Comparison of ENCODE assay signal across 8 mouse cellular contexts in genomic region chr15:100463712-100464111, GRCm38 (mm10). TPM values are rescaled to one million over a fixed set of nuclear protein-coding genes. Genes with fewer than 3 reads are reported as not detected.
DNase-seq lines count a peak whose midpoint lies in the region; ATAC-seq and TF ChIP-seq lines count a peak whose summit lies in the region.
"Had no signal": no experiment of that assay in that cellular context is flagged by ENCODE, and none has a peak within 500 bp of the region (broad histone marks: within the 10 kb centered on the region; RNA-seq: fewer than 3 reads in every experiment).

No protein-coding gene starts in this region.

- no peak overlapping the region for H3K4me3 ChIP-seq in midbrain, postnatal 0 days (ENCODE audit: low read depth, low read length)
- no peak overlapping the region for H3K4me3 ChIP-seq in midbrain, embryonic 13.5 days (replicated peaks)
- no peak overlapping the region for H3K4me3 ChIP-seq in liver, embryonic 14.5 days (ENCODE audit: insufficient read depth in 1 of 2, low read depth in 2 of 2, low read length in 2 of 2)
- H3K4me3 ChIP-seq: heart, embryonic 15.5 days had no signal

- WGBS in midbrain, postnatal 0 days = 26% methylated on average over 6 of the region's 6 CpGs
- WGBS in midbrain, embryonic 13.5 days = 27% methylated on average over 6 of the region's 6 CpGs
- 15% methylated on average over 6 of the region's 6 CpGs for WGBS in liver, embryonic 14.5 days (ENCODE audit: insufficient replicate concordance)

- H3K27me3 ChIP-seq in midbrain, postnatal 0 days (ENCODE audit: insufficient read depth, low read length) = no peaks in the 10 kb centered on the region
- 0 out of 2 replicates have a peak, but pooled peaks cover 5% of the 10 kb centered on the region for H3K27me3 ChIP-seq in midbrain, embryonic 13.5 days
- H3K27me3 ChIP-seq in liver, embryonic 14.5 days (ENCODE audit: control insufficient read depth, insufficient read depth, low read length) = no peaks in the 10 kb centered on the region

- 0 out of 2 replicates have a peak, but pooled peaks cover 5% of the 10 kb centered on the region for H3K4me1 ChIP-seq in midbrain, postnatal 0 days (ENCODE audit: insufficient read depth, low read length)
- peaks cover 23% of the 10 kb centered on the region for H3K4me1 ChIP-seq in midbrain, embryonic 13.5 days (replicated peaks)
- H3K4me1 ChIP-seq in liver, embryonic 14.5 days (replicated peaks; ENCODE audit: control insufficient read depth in 2 of 2, insufficient read depth in 2 of 2, low read length in 1 of 2) = peaks cover 4 to 19% of the 10 kb centered on the region in 2 experiments; a peak in 3 of 4 replicates

- TF ChIP-seq EP300 in liver, embryonic 14.5 days (IDR thresholded peaks at IDR 0.05; ENCODE audit: low read depth) = no peak

- H3K4me2 ChIP-seq in midbrain, postnatal 0 days (ENCODE audit: low read depth, low read length, poor library complexity, severe bottlenecking) = no peak overlapping the region
- no peak overlapping the region for H3K4me2 ChIP-seq in midbrain, embryonic 13.5 days (replicated peaks)
- H3K4me2 ChIP-seq in liver, embryonic 14.5 days (ENCODE audit: low read depth) = no peak overlapping the region
- H3K4me2 ChIP-seq: heart, embryonic 15.5 days had no signal

- DNase-seq in midbrain, postnatal 0 days (ENCODE audit: low spot score) = peak; percentile 71
- peak; percentile 66 for DNase-seq in adipocyte (ENCODE audit: low spot score)
- DNase-seq in cerebellum, postnatal 36 days = peak; percentile 71 to 74
- DNase-seq in kidney, adult 8-10 months = peak; percentile 74 to 90
- peak; percentile 30 to 42 (median 41) for DNase-seq in liver, embryonic 14.5 days (ENCODE audit: low read depth in 3 of 3, low spot score in 3 of 3)
- peak; percentile 79 for DNase-seq in right cerebral cortex, postnatal 4 days

- H3K36me3 ChIP-seq in midbrain, postnatal 0 days (ENCODE audit: insufficient read depth, low read length) = no peaks in the 10 kb centered on the region
- no peaks in the 10 kb centered on the region for H3K36me3 ChIP-seq in midbrain, embryonic 13.5 days
- H3K36me3 ChIP-seq in liver, embryonic 14.5 days (replicated peaks; ENCODE audit: control insufficient read depth, insufficient read depth, low read depth) = no peaks in the 10 kb centered on the region
- H3K36me3 ChIP-seq: heart, embryonic 15.5 days had no signal

- TF ChIP-seq CTCF in midbrain, postnatal 0 days (IDR thresholded peaks at IDR 0.05) = peak; percentile 79
- peak; percentile 79 for TF ChIP-seq CTCF in liver, embryonic 14.5 days (IDR thresholded peaks at IDR 0.05; ENCODE audit: low read depth)

- no peaks in the 10 kb centered on the region for H3K9me3 ChIP-seq in midbrain, postnatal 0 days (ENCODE audit: low read length)
- H3K9me3 ChIP-seq in midbrain, embryonic 13.5 days = no peaks in the 10 kb centered on the region
- H3K9me3 ChIP-seq in liver, embryonic 14.5 days (ENCODE audit: control insufficient read depth, low read length) = no peaks in the 10 kb centered on the region
- H3K9me3 ChIP-seq: heart, embryonic 15.5 days had no signal

- ATAC-seq in midbrain, postnatal 0 days (ENCODE audit: low FRiP score) = 0 out of 2 replicates have a peak, but pooled peaks have one; percentile 6
- ATAC-seq in midbrain, embryonic 13.5 days = no peak
- ATAC-seq in liver, embryonic 14.5 days (ENCODE audit: insufficient read depth) = no peak

- H3K27ac ChIP-seq in midbrain, postnatal 0 days (ENCODE audit: low read depth, low read length) = no peak overlapping the region
- no peak overlapping the region for H3K27ac ChIP-seq in midbrain, embryonic 13.5 days
- no peak overlapping the region for H3K27ac ChIP-seq in liver, embryonic 14.5 days
- H3K27ac ChIP-seq: heart, embryonic 15.5 days had no signal

- no peak overlapping the region for H3K9ac ChIP-seq in midbrain, postnatal 0 days (replicated peaks; ENCODE audit: low read length, poor library complexity, severe bottlenecking)
- no peak overlapping the region for H3K9ac ChIP-seq in midbrain, embryonic 13.5 days (replicated peaks)
- no peak overlapping the region for H3K9ac ChIP-seq in liver, embryonic 14.5 days (replicated peaks)
- H3K9ac ChIP-seq: heart, embryonic 15.5 days had no signal

RNA-seq across cellular contexts. Expression of gene Letmd1, which starts 5.1 kb away (rescaled TPM):
- 80.9 and 86.0 TPM in 2 replicates for total RNA-seq in midbrain, postnatal 0 days (2014; rRNA removed)
- polyA plus RNA-seq in midbrain, postnatal 0 days (2015; fragmentation: Nextera tagmentation; extraction: Ambion mirVana) = 53.0 and 55.0 TPM in 2 replicates
- polyA plus RNA-seq in midbrain, embryonic 13.5 days (2015; fragmentation: Nextera tagmentation; extraction: Ambion mirVana) = 55.1 and 55.2 TPM in 2 replicates
- 15.2 and 18.1 TPM in 2 replicates for polyA plus RNA-seq in liver, embryonic 14.5 days (2012; rRNA removed)
- polyA plus RNA-seq in liver, embryonic 14.5 days (2014; fragmentation: Nextera tagmentation; extraction: Ambion mirVana) = 9.5 and 10.6 TPM in 2 replicates

RNA-seq across cellular contexts. Expression of gene Csrnp2, which starts 31.6 kb away (rescaled TPM):
- total RNA-seq in midbrain, postnatal 0 days (2014; rRNA removed) = 61.5 and 66.3 TPM in 2 replicates
- 35.8 and 37.0 TPM in 2 replicates for polyA plus RNA-seq in midbrain, postnatal 0 days (2015; fragmentation: Nextera tagmentation; extraction: Ambion mirVana)
- polyA plus RNA-seq in midbrain, embryonic 13.5 days (2015; fragmentation: Nextera tagmentation; extraction: Ambion mirVana) = 44.7 and 45.7 TPM in 2 replicates
- polyA plus RNA-seq in liver, embryonic 14.5 days (2012; rRNA removed) = 0.42 and 0.59 TPM in 2 replicates
- 0.58 and 0.78 TPM in 2 replicates for polyA plus RNA-seq in liver, embryonic 14.5 days (2014; fragmentation: Nextera tagmentation; extraction: Ambion mirVana)

RNA-seq across cellular contexts. Expression of gene Slc11a2, which starts 38.8 kb away (rescaled TPM):
- 29.5 and 34.4 TPM in 2 replicates for total RNA-seq in midbrain, postnatal 0 days (2014; rRNA removed)
- 17.0 and 23.6 TPM in 2 replicates for polyA plus RNA-seq in midbrain, postnatal 0 days (2015; fragmentation: Nextera tagmentation; extraction: Ambion mirVana)
- polyA plus RNA-seq in midbrain, embryonic 13.5 days (2015; fragmentation: Nextera tagmentation; extraction: Ambion mirVana) = 21.5 TPM in 2 replicates
- 38.4 and 40.8 TPM in 2 replicates for polyA plus RNA-seq in liver, embryonic 14.5 days (2012; rRNA removed)
- 37.7 and 38.4 TPM in 2 replicates for polyA plus RNA-seq in liver, embryonic 14.5 days (2014; fragmentation: Nextera tagmentation; extraction: Ambion mirVana)

RNA-seq across cellular contexts. Expression of gene Gm5475, which starts 41.8 kb away (rescaled TPM):
- not detected in 2 replicates for total RNA-seq in midbrain, postnatal 0 days (2014; rRNA removed)
- polyA plus RNA-seq in midbrain, postnatal 0 days (2015; fragmentation: Nextera tagmentation; extraction: Ambion mirVana) = 0.15 and 0.17 TPM in 2 replicates
- 0.08 and 0.11 TPM in 2 replicates for polyA plus RNA-seq in midbrain, embryonic 13.5 days (2015; fragmentation: Nextera tagmentation; extraction: Ambion mirVana)
- 0.01 TPM in 1 of 2 replicates, not detected in the other for polyA plus RNA-seq in liver, embryonic 14.5 days (2012; rRNA removed)
- 0.05 TPM in 1 of 2 replicates, not detected in the other for polyA plus RNA-seq in liver, embryonic 14.5 days (2014; fragmentation: Nextera tagmentation; extraction: Ambion mirVana)
- polyA plus RNA-seq: heart, embryonic 15.5 days had no signal

Comparison
In these comparisons a context has a peak if more than half of its experiments do, and no peak if none do; other contexts are left out.
1. RNA of gene Csrnp2, which starts 31.6 kb away (polyA plus RNA-seq): 44.7 to 45.7 TPM in midbrain, embryonic 13.5 days and 35.8 to 37.0 TPM in midbrain, postnatal 0 days; 0.42 to 0.78 TPM in liver, embryonic 14.5 days; every median in the first group is over 10 times any median in the second.
2. Peak in every context shown above with its lines, with median percentiles within 50 percentile points of each other: DNase-seq.